Mouse (Mus musculus) liver, embryonic 14.5 days (tissue): ENCODE data around the gene Inca1. TPM values are rescaled to one million over a fixed set of nuclear protein-coding genes. Genes with fewer than 3 reads are reported as not detected.

Experiments used
- ATAC-seq: fragments of 200-750 bp; cut with Nextera tagmentation; 2 replicates; pipeline ENCODE4 v1.8.0; 2017; ENCODE audit warnings: moderate number of reproducible peaks, mild to moderate bottlenecking, moderate library complexity; ENCODE audit not compliant: insufficient read depth
- DNase-seq, 3 experiments: peaks; one replicate each; pipeline ENCODE4 v3.0.0-alpha.2; 2012 to 2013; ENCODE audit warnings: low read depth in 3 of 3, low spot score in 3 of 3
- H3K27ac ChIP-seq: fragments of 300-500 bp; sonication (generic); 2 replicates; pipeline ENCODE4 v1.5.1; 2014; ENCODE audit warnings: moderate library complexity, mild to moderate bottlenecking, control low read depth, inconsistent platforms
- H3K27me3 ChIP-seq: fragments of 300-500 bp; sonication (generic); 2 replicates; pipeline ENCODE4 v1.6.1; 2014; ENCODE audit warnings: mild to moderate bottlenecking, low read length, moderate library complexity; ENCODE audit not compliant: control insufficient read depth, insufficient read depth
- H3K36me3 ChIP-seq: fragments of 300-500 bp; sonication (generic); replicated peaks from 2 replicates; pipeline ENCODE4 v1.6.1; 2014; ENCODE audit warnings: low read depth; ENCODE audit not compliant: control insufficient read depth, insufficient read depth
- H3K4me1 ChIP-seq, 2 experiments: fragments of 200-500 bp in 1 of 2; fragments of 300-500 bp in 1 of 2; sonication (generic) in 1 of 2; replicated peaks; 2 replicates each; pipeline ENCODE4 v1.6.1; 2012 to 2014; ENCODE audit warnings: antibody characterized with exemption in 1 of 2, inconsistent platforms in 1 of 2, low read length in 1 of 2; ENCODE audit not compliant: control insufficient read depth in 2 of 2, insufficient read depth in 2 of 2
- H3K4me2 ChIP-seq: fragments of 300-500 bp; sonication (generic); 2 replicates; pipeline ENCODE4 v1.6.1; 2014; ENCODE audit warnings: low read depth, mild to moderate bottlenecking, control low read depth, moderate library complexity
- H3K4me3 ChIP-seq, 2 experiments: fragments of 200-500 bp in 1 of 2; fragments of 300-500 bp in 1 of 2; sonication (generic) in 1 of 2; 2 replicates each; pipeline ENCODE4 v1.5.1; 2012 to 2014; ENCODE audit warnings: low read depth in 2 of 2, low read length in 2 of 2, mild to moderate bottlenecking in 2 of 2, control low read depth in 1 of 2, inconsistent platforms in 1 of 2, moderate library complexity in 1 of 2; ENCODE audit not compliant: insufficient read depth in 1 of 2
- H3K9ac ChIP-seq: fragments of 300-500 bp; sonication (generic); replicated peaks from 2 replicates; pipeline ENCODE4 v1.6.1; 2014; ENCODE audit warnings: mild to moderate bottlenecking, control low read depth, moderate library complexity
- H3K9me3 ChIP-seq: fragments of 300-500 bp; sonication (generic); 2 replicates; pipeline ENCODE4 v1.6.1; 2016; ENCODE audit warnings: low read length, mixed read lengths; ENCODE audit not compliant: control insufficient read depth
- CTCF ChIP-seq: IDR thresholded peaks from 2 replicates; pipeline ENCODE4 v1.5.1; 2016; ENCODE audit warnings: antibody characterized with exemption, low read depth, control low read depth
- EP300 ChIP-seq: IDR thresholded peaks from 2 replicates; pipeline ENCODE4 v1.6.1; 2016; ENCODE audit warnings: antibody characterized with exemption, low read depth
- WGBS: fragments of 180-500 bp; shearing (Covaris S2); extraction: QIAGEN DNeasy Blood & Tissue Kit; methylation state at CpG from one replicate; pipeline ENCODE4 v1.1.7; 2014; ENCODE audit not compliant: insufficient replicate concordance; 5-methylcytosine and 5-hydroxymethylcytosine counted together
- polyA plus RNA-seq, 2 experiments: library from polyadenylated mRNA; depleted of rRNA in 1 of 2; stranded (reverse) in 1 of 2; unstranded in 1 of 2; fragments of >200 nt; fragmentation: Nextera tagmentation in 1 of 2; extraction: Ambion mirVana in 1 of 2; gene quantifications; 2 replicates each; pipeline versions ENCODE4 v1.2.1 to v1.2.3; 2012 to 2014

Gene Inca1
- polyA plus RNA-seq, 2 experiments, result 0.63 to 0.71 TPM

GRCm38 (mm10) chr11:70657573-70657972 is 42.4 kb downstream of the Inca1 start:
- Histone ChIP-seq H3K4me2 (no peak overlapping the region), H3K9ac (no peak overlapping the region), H3K9me3 (no peaks in the 10 kb centered on the region), H3K27me3 (no peaks in the 10 kb centered on the region; the same call in 1 of the 2 replicates), H3K4me1 (peaks cover 19 to 20% of the 10 kb centered on the region in 2 experiments), H3K27ac (no peak overlapping the region), H3K4me3 (no peak overlapping the region), H3K36me3 (peaks cover 4% of the 10 kb centered on the region)
- TF ChIP-seq EP300, result no peak
- no peak for TF ChIP-seq CTCF
- 50% methylated on average over 6 of the region's 6 CpGs for WGBS
- no peak for ATAC-seq
- DNase-seq, result no peak

DNA sequence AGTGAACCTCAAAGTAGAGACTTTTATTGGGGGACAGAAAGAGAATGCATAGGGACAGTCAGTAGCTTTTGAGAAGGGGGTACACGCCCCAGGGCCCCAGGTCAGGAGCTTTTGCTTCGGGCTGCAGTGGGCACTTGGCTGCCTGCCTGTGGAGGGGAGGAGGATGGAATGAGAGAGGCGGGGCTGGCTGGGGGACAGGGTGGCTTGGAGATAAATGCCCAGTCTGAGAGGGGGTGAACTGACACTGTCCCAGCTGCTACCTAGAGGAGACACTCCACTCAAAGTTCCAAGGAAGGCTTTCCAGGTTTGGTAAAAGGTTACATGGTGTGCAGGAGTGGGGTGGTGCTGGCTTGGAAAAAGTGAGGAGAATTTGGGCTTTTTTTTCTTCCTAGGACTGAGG is 43.0 kb downstream of the Inca1 start, which contains the start of gene Eno3:
TSS of gene Eno3 (plus strand) at position 239 of the 400 bp plus-strand sequence.
- Histone ChIP-seq H3K4me1 (peaks cover 23 to 25% of the 10 kb centered on the region in 2 experiments), H3K27ac (peak within 1 kb of the TSS; percentile 91), H3K36me3 (peaks cover 10% of the 10 kb centered on the region), H3K27me3 (no peaks in the 10 kb centered on the region; the same call in 1 of the 2 replicates), H3K4me3 (peak within 1 kb of the TSS; percentile 21 to 97), H3K9ac (peak within 1 kb of the TSS; percentile 99), H3K9me3 (no peaks in the 10 kb centered on the region), H3K4me2 (peak within 1 kb of the TSS; percentile 85)
- 14% methylated on average over 3 of the region's 3 CpGs for WGBS
- no peak for TF ChIP-seq CTCF
- no peak for TF ChIP-seq EP300
- DNase-seq, result no peak
- no peak for ATAC-seq

DNA sequence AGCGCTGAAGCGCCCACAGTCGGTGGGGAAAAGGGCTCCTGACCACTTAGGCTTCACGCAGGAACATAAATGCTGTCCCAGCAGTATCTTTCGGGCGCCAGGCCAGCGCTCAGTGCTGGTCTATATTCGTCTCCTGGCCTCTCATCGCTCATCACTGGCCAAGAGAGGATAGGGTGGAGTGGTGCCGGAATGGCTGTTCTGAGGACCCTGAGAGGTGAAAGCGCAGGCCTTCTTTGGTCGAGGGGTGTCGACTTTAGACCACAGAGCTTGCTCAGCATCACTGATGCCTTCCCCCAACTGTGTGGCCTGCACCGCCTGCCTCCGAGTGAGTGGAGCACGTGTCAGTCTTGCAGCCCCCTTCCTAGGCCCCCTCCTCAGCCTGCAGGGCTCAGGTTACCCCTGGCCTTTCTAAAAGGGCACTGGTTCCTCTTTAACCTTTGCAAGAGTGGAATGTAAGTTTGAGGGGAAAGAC is 43.5 kb downstream of the Inca1 start:
- Histone ChIP-seq H3K36me3 (peaks cover 14% of the 10 kb centered on the region), H3K27me3 (no peaks in the 10 kb centered on the region; the same call in 1 of the 2 replicates), H3K4me2 (peak overlapping the region; percentile 85), H3K4me1 (peaks cover 27 to 30% of the 10 kb centered on the region in 2 experiments), H3K9ac (no peak overlapping the region; the same call in 1 of the 2 replicates), H3K9me3 (no peaks in the 10 kb centered on the region), H3K4me3 (peak overlapping the region; percentile 21 to 97), H3K27ac (no peak overlapping the region)
- DNase-seq (no peak), ATAC-seq (no peak)
- 23% methylated on average over 16 of the region's 16 CpGs for WGBS
- no peak for TF ChIP-seq CTCF
- TF ChIP-seq EP300, result no peak

- DNase-seq, result no peak
- Histone ChIP-seq H3K27ac (peak overlapping the region; percentile 91), H3K27me3 (no peaks in the 10 kb centered on the region; the same call in 1 of the 2 replicates), H3K4me1 (peaks cover 33 to 37% of the 10 kb centered on the region in 2 experiments), H3K4me2 (peak overlapping the region; percentile 85), H3K9ac (peak overlapping the region; percentile 99), H3K4me3 (peak overlapping the region; percentile 66 to 97), H3K36me3 (peaks cover 21% of the 10 kb centered on the region), H3K9me3 (no peaks in the 10 kb centered on the region)
- no peak for TF ChIP-seq CTCF
- TF ChIP-seq EP300, result no peak
- ATAC-seq, result 0 out of 2 replicates have a peak, but pooled peaks have one; percentile 13
- 2% methylated on average over 61 of the region's 61 CpGs for WGBS
Observed at GRCm38 (mm10) chr11:70655571-70656455, 44.1 kb downstream of the Inca1 start.
